Mouse (Mus musculus): Measurements from ENCODE around the gene Cdk14. TPM values are rescaled to one million over a fixed set of nuclear protein-coding genes. Genes with fewer than 3 reads are reported as not detected.

Cdk14 gene
- total RNA-seq, 4 experiments from 2014 or later, result 168 to 203 (median 193) TPM

DNA sequence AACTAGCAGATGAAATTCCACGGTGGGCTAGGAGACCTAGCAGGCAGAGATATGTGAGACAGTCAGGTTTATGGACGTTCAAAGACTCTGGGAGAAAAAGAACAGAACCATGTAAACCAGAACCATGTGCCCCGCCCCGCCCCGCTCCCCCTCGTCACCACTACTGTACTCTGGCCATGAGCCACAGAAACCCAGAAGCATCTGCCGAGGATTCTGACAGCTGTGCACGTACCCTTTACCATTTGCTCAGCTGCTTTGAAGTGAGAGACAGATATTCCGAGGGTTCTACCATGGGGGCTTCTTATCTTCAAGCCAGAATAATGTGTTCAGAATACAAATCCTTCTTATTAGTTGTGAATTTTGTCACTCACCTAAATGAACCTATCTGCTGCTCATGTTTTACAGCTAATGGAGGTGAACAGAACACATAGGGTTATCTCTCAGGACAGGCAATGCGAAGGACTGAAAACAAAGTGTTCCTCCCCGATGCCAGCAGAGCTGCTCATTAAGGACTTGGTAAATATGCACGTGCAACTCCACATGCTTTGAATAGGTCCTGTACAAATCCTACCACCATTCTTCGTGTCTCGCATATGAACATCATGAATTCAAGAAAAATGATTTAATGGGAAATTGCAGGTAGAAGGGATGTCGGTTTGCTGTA, 412.5 kb downstream of the Cdk14 start:
- no peak for DNase-seq (ENCODE audit: low spot score in 2 of 2)

DNA sequence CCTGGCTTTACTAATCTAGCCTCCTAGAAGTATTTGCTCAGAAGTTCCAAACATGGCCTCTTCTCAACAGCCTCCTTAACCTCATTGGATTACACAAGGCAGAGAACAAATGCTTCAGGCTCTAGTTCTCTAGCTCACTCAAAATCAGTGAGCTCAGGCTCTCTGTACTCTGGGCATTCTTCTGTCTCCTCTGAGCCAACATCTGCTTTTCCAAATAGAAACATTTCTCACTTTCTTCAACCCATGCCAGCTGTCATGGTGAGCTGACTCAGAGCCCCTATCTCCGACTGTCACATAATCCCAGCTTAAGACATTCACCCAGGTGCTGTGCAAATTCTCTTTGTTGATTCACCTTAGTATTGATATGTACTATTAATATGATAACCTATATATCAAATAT, 414.5 kb downstream of the Cdk14 start:
- DNase-seq (ENCODE audit: low spot score in 2 of 2), result no peak

DNA sequence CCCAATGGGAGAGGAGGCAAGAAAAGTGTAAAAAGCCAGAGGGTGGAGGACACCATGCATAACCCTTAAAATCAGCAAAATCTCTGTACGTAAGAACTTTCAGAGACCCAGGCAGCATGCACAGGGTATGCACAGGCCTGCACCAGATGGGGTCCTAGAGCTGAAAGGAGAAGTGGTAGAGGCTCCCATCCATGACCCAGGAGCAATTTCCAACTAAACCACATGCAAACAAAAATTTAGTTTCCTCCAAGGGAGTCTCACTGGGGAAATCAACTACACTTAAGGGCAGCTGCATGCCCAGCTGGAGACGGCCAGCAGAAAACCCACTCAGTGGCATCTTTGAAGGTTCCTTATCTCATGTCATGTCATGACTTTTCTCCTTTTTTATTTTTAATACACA, 415.4 kb downstream of the Cdk14 start:
- no peak for DNase-seq (ENCODE audit: low spot score in 2 of 2)

DNA sequence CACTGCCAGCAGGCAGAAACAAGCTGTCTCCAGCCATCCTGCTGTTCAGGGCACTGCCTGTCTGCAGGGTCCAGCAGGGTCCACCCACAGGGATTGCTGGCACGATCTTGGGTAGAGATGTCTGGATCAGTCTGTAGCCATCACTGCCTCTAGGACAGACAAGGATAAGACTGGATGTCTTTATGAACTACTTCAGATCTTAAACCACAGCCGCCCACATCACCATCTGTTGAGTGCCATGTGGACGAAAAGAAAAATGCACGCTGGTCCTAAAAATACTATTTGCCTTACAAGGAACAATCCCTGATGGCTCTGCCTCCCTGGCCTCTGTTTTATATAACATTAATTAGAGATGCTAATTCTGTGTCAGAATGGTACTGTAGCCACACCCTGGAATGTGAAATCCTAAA, 426.9 kb downstream of the Cdk14 start:
- DNase-seq (ENCODE audit: low spot score in 2 of 2), result peak; percentile 60 to 97

DNA sequence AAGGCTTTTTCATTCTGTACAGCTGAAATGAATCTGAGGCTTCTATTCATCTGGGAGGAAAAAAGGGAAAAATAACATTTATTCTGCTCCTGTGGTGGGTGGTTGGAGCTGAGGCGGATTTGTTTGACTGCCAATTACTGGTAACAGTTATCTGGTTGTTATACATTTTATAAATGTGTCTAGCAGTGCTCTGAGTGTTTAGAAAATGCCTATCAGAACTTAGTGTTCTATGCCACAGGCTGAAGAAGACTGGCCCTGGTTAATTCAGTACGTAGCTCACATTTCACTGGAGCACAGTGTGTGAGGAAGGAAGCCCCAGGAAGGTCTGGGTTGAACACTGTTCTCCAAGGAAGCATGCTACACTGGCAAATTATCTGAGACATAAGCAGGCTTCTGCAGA, 429.1 kb downstream of the Cdk14 start:
- peak in 1 of 2 experiments; percentile 45 for DNase-seq (ENCODE audit: low spot score in 2 of 2)

DNA sequence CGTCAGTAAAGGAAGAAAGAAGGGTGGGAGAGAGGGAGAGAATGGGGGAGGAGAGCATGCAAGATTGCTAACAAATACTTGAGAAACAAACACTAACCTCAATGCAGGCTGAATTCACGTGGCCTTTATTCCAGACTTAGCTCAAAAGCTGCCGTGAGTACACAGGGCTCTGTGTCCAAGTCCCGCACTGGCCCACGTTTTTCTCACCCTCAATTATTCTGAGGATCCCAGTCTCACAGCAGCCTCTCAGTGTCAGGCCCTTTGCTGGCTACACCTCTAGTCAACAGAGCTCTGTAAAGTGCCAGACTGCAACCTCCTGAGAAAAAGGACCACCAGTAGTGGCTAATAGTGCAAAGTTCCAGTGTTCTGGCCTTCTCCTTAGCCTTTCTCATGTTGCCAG, 429.9 kb downstream of the Cdk14 start:
- no peak for DNase-seq (ENCODE audit: low spot score in 2 of 2)

DNA sequence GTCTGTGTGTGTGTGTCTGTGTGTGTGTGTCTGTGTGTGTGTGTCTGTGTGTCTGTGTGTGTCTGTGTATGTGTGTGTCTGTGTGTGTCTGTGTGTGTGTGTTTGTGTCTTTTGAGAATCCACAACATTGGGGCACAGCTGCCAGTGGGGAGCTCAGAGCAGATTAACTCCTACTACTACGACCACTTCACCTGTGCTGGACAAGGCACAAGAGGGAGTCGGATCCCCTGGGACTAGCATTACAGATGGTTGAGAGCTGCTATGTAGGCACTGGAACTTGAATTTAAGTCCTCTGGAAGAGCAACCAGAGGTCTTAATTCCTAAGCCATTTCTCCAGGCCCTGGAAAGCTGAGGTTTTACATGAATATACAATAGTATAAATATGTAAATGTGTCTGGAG, 433.9 kb downstream of the Cdk14 start:
- DNase-seq (ENCODE audit: low spot score in 2 of 2), result no peak

DNA sequence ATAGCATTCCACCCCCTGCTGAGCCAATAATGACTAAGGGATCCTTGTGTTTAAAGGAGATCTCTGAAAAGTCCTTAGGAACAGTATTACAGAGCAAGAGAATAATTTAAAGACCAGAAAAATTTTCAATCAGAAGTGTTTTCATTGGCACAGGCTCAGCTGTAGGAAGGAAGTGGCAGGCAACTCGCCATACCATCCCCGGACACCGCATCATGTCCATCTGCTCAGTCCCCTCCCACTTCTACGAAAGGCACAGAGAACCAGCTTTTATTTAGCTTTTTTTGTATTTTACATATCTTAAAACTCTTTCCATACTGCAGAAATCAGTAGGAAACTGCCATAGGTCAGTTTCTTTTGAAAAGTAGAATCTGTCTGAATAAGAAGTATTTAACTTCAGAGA, 440.6 kb downstream of the Cdk14 start:
- DNase-seq (ENCODE audit: low spot score in 2 of 2), result no peak

DNA sequence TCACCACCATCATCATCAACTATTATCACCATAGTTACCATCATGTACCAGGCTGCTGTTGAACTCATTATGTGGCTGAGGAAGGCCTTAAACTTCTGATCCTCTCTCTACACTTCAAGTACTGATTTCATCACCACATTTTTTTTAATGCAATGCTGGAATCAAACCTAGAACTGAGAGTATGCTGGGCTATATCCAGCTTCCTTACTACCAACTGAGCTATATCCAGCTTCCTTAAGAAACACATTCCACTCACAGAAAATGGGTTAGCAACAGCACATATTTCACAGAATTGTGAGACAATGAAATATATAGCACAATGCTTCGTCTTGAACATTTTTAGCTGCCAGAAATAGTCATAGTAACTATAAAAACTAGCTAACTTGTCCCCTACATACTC, 446.7 kb downstream of the Cdk14 start:
- no peak for DNase-seq (ENCODE audit: low spot score in 2 of 2)

DNA sequence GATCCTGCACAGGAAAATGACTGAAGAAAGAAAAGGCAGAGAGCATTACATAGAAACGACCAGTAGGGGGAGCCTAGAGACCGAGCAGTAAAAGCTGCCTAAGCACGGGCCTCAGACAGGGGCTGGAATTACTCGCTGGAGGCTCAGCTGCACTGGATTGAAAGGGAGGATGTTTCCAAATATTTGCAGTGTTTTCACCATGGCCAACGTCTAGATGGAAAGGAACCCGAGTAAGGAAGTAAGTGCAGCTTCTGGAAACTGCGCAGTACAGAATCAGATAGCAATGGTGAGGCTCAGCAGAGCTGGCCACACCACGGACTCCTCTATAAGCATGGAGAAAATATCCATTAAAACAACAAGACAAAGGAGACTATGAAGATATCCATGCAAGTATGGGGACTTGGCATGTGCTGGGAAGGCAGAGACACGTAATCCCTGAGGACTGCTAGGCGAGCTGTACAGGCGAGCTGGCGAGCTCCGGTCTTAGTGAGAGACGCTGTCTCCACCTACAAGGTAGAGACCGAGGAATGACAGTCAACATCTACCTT, 458.0 kb downstream of the Cdk14 start:
- DNase-seq (ENCODE audit: low spot score in 2 of 2), result peak in 1 of 2 experiments; percentile 15

DNA sequence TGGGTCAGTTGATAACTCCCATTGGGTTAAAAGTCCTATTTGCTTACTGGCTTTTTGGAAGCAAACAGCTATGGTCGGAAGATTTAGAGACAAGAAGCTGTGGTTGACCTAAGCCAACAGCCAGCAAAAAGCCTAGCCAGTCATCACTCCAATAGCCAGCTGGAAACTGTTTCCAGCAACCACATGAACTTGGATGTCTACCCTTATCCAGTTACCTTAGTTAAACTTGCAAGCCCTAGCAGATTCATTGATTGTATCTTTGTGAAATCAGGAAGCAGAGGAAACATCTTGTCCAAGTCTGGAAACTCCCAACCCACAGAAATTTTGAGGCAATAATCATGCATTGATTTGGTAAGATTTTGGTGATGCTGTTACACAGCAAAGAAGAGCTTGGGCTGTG, 458.5 kb downstream of the Cdk14 start:
- no peak for DNase-seq (ENCODE audit: low spot score in 2 of 2)

DNA sequence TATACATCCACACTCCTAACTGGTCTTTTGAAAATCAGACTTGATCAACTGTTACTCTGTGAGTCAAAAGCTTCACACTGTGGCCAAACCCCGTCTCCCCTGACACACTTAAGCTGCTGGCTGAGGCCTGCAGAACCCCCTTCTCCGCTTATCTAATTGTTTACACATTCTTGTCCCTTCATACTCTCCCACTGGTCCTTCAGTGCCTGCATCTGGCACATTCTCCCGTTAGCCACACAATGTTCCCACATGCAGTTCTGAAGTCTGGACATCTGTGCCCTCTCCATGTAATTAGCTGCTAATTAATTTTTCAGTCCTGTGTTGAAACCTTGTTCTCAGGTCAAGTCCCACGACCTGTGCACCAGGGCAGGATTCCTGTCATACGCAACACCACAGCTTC, 460.7 kb downstream of the Cdk14 start:
- DNase-seq (ENCODE audit: low spot score in 2 of 2), result no peak

DNA sequence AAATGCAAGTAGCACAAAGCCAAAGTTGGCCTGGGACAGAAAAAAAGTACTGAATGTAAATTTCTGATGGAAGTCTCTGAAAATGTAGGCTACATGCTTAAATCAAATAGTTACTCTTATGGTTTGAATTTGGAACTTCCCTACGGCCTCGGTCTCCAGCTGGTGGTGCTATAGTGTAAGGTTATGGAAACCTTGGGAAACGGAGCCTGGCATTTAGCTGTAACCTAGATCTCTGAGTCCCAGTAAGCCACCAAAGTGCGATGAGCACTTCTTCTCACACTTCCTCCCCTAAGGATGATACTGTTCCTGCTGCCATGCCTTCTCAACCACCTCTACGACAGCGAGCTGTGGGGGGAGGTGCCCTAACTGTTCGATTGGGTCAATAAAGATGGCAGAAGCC, 464.1 kb downstream of the Cdk14 start:
- no peak for DNase-seq (ENCODE audit: low spot score in 2 of 2)

DNA sequence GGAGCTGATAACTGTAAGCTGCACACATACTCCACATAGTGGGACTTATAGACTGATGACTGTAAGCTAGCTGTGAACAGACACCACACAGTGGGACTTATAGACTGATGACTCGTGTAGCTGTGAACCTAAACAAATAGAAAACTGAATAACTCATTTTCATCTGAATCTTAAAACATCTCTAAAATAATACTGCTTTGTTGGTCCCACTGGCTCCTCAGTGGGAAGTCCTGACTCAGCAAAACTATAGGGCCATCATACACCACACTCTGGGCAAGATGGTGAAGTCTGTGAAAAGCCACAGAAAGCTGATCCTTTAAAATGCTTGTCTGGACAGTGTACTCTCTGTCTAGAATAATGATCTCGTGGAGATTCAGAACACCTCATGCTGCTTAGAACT, 464.7 kb downstream of the Cdk14 start:
- no peak for DNase-seq (ENCODE audit: low spot score in 2 of 2)

DNA sequence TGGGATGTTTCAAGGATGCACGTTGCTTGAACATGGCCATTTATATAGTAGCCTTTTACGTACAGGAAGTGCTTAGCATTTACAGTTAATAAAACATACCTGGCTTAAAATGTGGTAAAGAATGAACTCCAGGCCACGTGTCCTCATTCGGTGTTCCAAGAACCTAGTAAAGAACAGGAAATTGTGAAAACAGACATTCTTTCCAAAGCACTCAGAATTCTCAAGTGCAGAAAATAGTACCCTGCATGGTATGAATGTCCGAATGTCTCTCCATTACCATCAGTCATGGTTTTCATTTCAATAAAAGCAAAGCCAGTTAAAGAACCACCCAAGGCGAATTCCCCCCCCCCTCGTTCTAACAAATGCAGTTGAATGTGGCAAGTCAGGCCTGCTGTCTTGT, 470.7 kb downstream of the Cdk14 start:
- DNase-seq (ENCODE audit: low spot score in 2 of 2), result no peak

DNA sequence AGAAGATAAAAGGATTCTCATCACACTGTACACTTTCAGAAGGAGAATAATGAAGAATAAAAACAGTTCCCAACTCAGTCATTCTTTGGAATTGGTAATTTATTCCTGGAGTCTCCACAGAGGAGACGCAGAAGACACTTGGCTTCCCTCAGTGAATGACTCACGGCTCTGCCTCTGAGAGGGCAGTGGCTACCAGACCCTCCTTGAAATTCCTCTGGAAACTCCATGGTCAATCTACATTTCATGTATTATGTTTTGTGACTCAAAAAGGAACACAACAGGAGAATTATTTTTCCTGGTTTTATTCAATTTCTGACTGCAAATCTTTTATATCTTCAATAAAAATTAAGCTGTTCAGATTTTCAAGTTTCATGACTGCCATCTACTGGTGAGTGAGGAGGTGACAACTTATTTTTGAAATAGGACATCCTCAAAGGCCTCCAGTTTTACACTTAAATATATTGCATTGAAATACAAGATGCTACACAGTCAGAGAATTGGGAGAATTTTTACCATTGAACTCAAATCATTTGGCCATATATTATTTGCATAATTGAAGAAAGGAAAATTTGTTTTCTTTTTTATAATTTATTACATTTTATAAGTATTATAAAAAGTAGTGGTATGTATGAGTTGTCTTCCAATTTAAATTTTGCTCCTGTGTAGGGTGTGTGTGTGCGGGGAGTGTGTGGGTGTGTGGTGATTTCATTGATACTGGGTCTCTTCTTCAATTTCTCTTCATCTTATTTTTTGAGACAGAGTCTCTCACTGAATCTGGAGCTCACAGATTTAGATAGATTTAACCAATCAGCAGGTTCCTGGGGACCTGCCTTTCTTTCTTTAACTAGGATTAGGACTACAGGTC, 471.8 kb downstream of the Cdk14 start:
- no peak for DNase-seq (ENCODE audit: low spot score in 2 of 2)

DNA sequence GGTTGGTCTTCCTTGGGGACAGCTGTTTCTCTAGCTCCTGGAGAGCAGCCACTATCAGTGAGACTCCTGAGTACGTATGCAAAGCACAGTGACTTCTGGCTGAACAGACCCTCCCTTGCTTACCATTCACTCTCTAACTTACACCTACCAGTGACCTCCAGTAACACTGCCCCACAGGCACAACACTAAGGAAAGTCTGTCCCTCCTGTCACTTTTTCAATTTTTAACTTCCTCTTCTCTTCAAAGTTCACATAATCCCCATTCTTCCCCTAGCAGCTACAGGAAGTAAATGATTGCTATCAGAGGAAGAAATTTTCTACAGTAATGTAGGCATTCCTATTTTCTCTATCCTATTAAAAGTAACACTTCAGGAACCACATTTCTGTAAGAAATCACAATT, 485.0 kb downstream of the Cdk14 start:
- DNase-seq (ENCODE audit: low spot score in 2 of 2), result no peak

DNA sequence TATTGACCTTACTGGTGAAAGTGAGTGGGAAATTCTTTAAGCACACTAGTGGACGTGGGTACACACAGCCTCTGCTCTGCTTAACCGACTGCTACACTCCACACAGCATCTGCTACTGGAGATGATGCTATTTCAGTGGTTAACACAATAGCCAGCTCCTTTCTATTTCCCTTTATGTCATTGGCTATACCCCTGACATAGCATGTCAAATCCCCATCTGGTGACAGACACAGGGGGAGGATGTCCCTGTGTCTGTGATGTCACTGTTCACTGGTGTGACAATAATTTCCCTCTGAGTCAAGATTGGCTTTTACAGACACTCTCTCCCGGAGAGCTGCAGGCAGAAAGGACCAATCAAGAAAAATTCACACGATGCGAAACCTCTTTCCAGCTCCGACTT, 485.6 kb downstream of the Cdk14 start:
- DNase-seq (ENCODE audit: low spot score in 2 of 2), result no peak

DNA sequence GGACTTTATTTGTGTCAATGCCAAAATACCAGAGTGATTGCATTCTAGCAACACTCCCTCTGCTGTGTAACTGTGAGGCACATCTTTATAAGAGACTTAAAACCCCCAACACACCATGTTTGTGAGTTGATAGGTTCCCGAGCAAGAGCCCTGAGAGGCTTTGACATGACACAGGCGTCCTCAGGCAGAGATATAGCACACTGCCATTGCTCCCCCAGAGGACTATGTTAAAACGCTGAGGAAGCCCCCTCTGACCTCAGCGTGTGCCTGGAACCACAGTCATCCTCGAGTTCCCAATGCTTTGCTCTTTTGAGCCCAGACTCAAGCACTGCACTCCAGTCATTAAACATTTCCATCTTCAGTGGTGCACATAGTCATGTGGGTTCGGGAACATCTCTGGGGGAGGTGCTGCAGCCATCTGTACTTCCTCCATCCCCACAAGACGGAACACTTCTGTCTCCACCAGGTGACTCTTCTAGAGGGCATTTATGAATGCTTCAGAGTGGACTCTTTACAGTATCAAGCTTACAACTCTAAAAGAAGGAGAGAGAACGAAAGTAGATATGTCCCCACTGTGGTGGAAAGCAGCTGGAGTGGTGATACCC, 488.5 kb downstream of the Cdk14 start:
- DNase-seq (ENCODE audit: low spot score in 2 of 2), result no peak

DNA sequence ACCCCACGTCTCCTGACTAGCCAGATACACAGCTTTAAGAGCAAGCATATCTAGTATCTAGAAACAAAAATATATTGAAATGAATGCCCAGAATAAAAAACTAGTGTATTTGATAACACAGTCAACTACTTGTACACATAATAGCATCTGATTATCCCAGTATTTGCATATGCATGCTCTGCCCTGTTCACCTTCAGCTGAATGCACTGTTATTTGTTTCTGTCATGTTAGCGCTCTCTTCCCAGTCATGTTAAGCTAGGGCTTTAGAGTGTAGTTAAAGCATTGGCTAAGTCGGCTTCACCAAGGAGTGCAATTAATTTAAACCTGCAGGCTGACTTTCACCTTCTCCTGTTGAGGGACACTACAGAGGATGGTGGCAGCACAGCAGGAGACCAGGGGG, 490.5 kb downstream of the Cdk14 start:
- no peak for DNase-seq (ENCODE audit: low spot score in 2 of 2)

DNA sequence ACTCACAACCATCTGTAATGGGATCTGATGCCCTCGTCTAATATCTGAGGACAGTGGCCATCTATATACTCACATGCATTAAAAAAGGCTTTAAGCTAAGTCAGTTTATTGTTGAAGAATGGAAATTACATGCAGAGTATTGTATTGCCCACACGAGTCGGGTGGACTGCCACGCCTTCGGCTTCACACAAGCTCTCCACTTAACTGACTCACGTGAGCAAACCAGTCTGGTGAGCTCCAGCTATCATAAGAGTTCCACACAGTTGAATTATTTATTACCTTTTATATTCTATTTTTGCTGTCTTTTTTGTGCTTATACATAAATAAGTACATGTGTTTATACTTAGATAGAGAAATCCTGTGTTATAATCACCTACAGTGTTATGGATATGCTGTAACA, 495.2 kb downstream of the Cdk14 start:
- DNase-seq (ENCODE audit: low spot score in 2 of 2), result no peak

DNA sequence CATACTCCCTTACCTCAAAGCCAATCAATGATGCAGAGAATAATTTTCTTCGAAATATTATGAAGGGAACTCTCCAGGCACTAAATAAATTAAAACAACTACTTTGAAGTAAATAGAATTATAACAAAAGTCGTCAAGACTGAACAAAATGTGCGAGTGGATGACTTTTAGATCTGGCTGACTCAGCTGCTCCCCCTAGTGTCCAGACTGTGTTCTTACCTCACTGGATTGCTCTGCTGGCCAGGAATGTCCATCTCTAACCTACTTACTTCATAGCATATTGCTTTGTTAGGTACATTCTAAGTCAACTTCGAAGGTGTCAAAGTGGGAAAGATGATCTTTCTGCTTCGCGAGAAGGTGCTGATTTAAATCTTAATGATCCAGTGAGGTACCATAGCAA, 501.7 kb downstream of the Cdk14 start:
- DNase-seq (ENCODE audit: low spot score in 2 of 2), result peak in 1 of 2 experiments; percentile 23

Measured in left cerebral cortex, adult 8-10 months (tissue).